Mouse (Mus musculus): Measurements from ENCODE around the gene Papola. TPM values are rescaled to one million over a fixed set of nuclear protein-coding genes. Genes with fewer than 3 reads are reported as not detected.
A peak's percentile ranks its signal among the peaks of the same experiment; 100 is the strongest.
"Not testable (repeated sequence)": the region's sequence is repeated elsewhere in the genome, so short reads cannot be mapped to it uniquely, and the experiment has no call there.

Gene Papola
- polyA plus RNA-seq, 1 experiment from 2014 or later, result 70.7 TPM

DNA sequence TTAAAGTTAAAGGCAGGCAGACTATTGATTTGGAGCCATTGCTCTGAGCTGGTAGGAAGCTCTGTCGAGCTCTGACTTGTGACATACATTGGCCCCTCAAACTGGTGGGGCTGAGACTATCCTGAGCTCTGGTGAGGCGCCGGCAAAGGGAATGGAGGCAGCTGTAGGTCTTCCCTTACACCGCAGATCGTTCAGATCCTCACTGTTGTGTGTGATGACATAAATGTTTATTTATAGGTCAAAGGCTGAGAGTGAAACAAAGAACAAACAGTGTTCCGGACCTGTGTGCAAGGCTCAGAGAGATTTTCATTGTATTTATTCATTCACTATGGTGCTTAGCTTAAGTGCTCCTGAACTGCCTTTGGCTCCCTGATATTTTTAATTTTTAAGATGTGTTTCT lies 50.4 kb downstream of the Papola start:
- Histone ChIP-seq H3K4me1 (ENCODE audit: insufficient read depth) (no peaks in the 10 kb centered on the region), H3K9me3 (ENCODE audit: low read length) (no peaks in the 10 kb centered on the region), H3K4me3 (ENCODE audit: low read depth, low read length) (no peak overlapping the region), H3K4me2 (ENCODE audit: low read depth, low read length) (peak overlapping the region; percentile 22; the same call in 1 of the 2 replicates), H3K36me3 (replicated peaks; ENCODE audit: insufficient read depth, low read length) (peaks cover 78% of the 10 kb centered on the region), H3K27me3 (ENCODE audit: insufficient read depth, low read length) (no peaks in the 10 kb centered on the region), H3K9ac (replicated peaks) (no peak overlapping the region), H3K27ac (ENCODE audit: low read depth) (peak overlapping the region; percentile 69)
- TF ChIP-seq CTCF (IDR thresholded peaks at IDR 0.05; ENCODE audit: low read depth), result no peak
- no peak for TF ChIP-seq EP300 (IDR thresholded peaks at IDR 0.05; ENCODE audit: low read depth)
- 61% methylated on average over 6 of the region's 6 CpGs for WGBS (ENCODE audit: insufficient replicate concordance)
- peak; percentile 91 for ATAC-seq
- DNase-seq, result no peak

DNA sequence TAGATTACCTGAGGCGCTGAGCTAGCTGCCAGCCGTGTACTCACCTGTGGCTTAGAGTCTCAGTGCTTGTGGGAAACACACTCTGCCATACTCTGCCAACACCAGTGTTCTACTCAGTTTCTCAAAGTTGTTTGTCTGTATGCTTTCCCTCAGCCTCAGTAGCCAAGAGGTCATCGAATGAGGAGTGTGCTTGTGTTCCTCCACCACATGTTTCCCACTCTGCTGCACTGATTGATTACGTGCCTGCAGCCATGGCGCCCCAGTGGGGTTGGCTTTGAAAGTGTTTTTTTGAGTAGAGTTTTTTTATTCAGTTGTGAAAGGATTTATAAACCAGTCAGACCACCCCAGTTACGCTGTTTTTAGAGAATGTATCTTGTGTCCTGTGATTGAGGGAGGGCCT lies 51.1 kb downstream of the Papola start:
- peaks cover 78% of the 10 kb centered on the region for H3K36me3 ChIP-seq (replicated peaks; ENCODE audit: insufficient read depth, low read length)
- H3K27ac ChIP-seq (ENCODE audit: low read depth), result peak overlapping the region; percentile 31; the same call in 1 of the 2 replicates
- H3K27me3 ChIP-seq (ENCODE audit: insufficient read depth, low read length), result no peaks in the 10 kb centered on the region
- H3K9me3 ChIP-seq (ENCODE audit: low read length), result no peaks in the 10 kb centered on the region
- DNase-seq (no peak), ATAC-seq (peak; percentile 12; the same call in 1 of the 2 replicates)
- no peaks in the 10 kb centered on the region for H3K4me1 ChIP-seq (ENCODE audit: insufficient read depth)
- no peak overlapping the region for H3K4me3 ChIP-seq (ENCODE audit: low read depth, low read length)
- 84% methylated on average over 6 of the region's 6 CpGs for WGBS (ENCODE audit: insufficient replicate concordance)
- H3K9ac ChIP-seq (replicated peaks), result no peak overlapping the region
- no peak overlapping the region for H3K4me2 ChIP-seq (ENCODE audit: low read depth, low read length)
- no peak for TF ChIP-seq CTCF (IDR thresholded peaks at IDR 0.05; ENCODE audit: low read depth)
- TF ChIP-seq EP300 (IDR thresholded peaks at IDR 0.05; ENCODE audit: low read depth), result no peak

DNA sequence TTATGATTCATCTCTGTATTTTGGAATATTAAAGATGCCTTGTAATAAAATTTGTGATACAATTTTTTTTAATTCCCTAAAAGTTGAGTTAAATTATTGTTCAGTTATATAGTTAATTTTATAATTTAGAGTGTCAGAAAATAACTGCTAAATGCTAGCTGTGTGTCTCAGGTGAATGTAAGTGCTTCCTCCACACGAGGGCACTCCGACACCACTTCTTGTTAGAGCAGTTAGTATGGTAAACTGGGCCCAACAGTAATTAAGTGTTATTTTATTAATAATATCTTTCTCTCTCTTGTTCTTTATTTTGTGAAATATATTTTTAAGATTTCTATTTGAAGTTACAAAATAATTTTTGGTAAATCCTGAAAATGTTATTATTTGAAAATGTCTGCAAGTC lies 51.7 kb downstream of the Papola start:
- TF ChIP-seq EP300 (IDR thresholded peaks at IDR 0.05; ENCODE audit: low read depth) (no peak), CTCF (IDR thresholded peaks at IDR 0.05; ENCODE audit: low read depth) (peak; percentile 52)
- no peak overlapping the region for H3K9ac ChIP-seq (replicated peaks)
- H3K4me3 ChIP-seq (ENCODE audit: low read depth, low read length), result no peak overlapping the region
- no peak for DNase-seq
- 86% methylated on average over 2 of the region's 2 CpGs for WGBS (ENCODE audit: insufficient replicate concordance)
- no peaks in the 10 kb centered on the region for H3K27me3 ChIP-seq (ENCODE audit: insufficient read depth, low read length)
- no peak for ATAC-seq
- H3K27ac ChIP-seq (ENCODE audit: low read depth), result no peak overlapping the region
- peaks cover 80% of the 10 kb centered on the region for H3K36me3 ChIP-seq (replicated peaks; ENCODE audit: insufficient read depth, low read length)
- H3K9me3 ChIP-seq (ENCODE audit: low read length), result no peaks in the 10 kb centered on the region
- H3K4me1 ChIP-seq (ENCODE audit: insufficient read depth), result no peaks in the 10 kb centered on the region
- H3K4me2 ChIP-seq (ENCODE audit: low read depth, low read length), result no peak overlapping the region

DNA sequence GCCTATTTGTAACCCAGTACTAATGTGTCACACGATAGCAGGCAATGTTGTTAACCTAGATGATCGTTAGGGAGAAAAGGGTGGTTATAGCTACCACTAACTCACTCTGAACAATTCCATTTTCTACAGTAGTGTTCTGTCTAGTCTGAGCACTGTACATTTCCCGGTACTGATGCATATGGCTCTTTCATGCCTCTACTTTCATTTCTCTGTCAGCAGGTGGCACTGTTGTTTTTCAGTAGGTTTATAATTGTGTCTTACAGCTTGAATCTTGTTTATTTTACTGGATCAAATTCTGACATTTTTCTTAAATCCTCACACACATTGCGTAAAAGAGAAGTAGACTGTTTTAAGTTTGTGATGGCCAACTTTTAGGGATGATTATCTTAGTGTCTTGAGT lies 54.6 kb downstream of the Papola start:
- H3K36me3 ChIP-seq (replicated peaks; ENCODE audit: insufficient read depth, low read length), result peaks cover 58% of the 10 kb centered on the region
- TF ChIP-seq EP300 (IDR thresholded peaks at IDR 0.05; ENCODE audit: low read depth), result no peak
- TF ChIP-seq CTCF (IDR thresholded peaks at IDR 0.05; ENCODE audit: low read depth), result peak; percentile 58
- no peak for DNase-seq
- no peak overlapping the region for H3K4me2 ChIP-seq (ENCODE audit: low read depth, low read length)
- no peaks in the 10 kb centered on the region for H3K27me3 ChIP-seq (ENCODE audit: insufficient read depth, low read length)
- no peak overlapping the region for H3K27ac ChIP-seq (ENCODE audit: low read depth)
- no peak overlapping the region for H3K4me3 ChIP-seq (ENCODE audit: low read depth, low read length)
- no peaks in the 10 kb centered on the region for H3K4me1 ChIP-seq (ENCODE audit: insufficient read depth)
- ATAC-seq, result no peak
- no peak overlapping the region for H3K9ac ChIP-seq (replicated peaks)
- WGBS (ENCODE audit: insufficient replicate concordance), result 78% methylated on average over 4 of the region's 4 CpGs
- no peaks in the 10 kb centered on the region for H3K9me3 ChIP-seq (ENCODE audit: low read length)

DNA sequence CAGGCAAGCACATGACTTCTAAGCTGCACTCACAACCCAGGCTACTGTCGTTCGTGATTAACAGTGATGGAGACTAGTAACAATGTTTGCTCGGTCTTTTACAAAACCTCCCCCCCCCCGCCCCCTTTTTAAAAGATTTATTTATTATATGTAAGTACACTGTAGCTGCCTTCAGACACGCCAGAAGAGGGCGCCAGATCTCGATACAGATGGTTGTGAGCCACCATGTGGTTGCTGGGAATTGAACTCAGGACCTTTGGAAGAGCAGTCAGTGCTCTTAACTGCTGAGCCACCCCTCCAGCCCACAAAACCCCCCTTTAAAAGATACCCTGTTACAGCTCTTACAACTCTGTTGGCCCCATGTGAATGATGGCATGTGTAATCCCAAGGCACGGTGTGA lies 56.1 kb downstream of the Papola start:
- not testable (repeated sequence) for H3K27ac ChIP-seq (ENCODE audit: low read depth); H3K9ac ChIP-seq (replicated peaks); H3K4me3 ChIP-seq (ENCODE audit: low read depth, low read length); H3K9me3 ChIP-seq (ENCODE audit: low read length); H3K27me3 ChIP-seq (ENCODE audit: insufficient read depth, low read length); DNase-seq; ATAC-seq; H3K4me1 ChIP-seq (ENCODE audit: insufficient read depth); H3K4me2 ChIP-seq (ENCODE audit: low read depth, low read length)
- peaks cover 49% of the 10 kb centered on the region for H3K36me3 ChIP-seq (replicated peaks; ENCODE audit: insufficient read depth, low read length)
- TF ChIP-seq CTCF (IDR thresholded peaks at IDR 0.05; ENCODE audit: low read depth), result peak; percentile 35
- WGBS (ENCODE audit: insufficient replicate concordance), result 89% methylated on average over 8 of the region's 8 CpGs

DNA sequence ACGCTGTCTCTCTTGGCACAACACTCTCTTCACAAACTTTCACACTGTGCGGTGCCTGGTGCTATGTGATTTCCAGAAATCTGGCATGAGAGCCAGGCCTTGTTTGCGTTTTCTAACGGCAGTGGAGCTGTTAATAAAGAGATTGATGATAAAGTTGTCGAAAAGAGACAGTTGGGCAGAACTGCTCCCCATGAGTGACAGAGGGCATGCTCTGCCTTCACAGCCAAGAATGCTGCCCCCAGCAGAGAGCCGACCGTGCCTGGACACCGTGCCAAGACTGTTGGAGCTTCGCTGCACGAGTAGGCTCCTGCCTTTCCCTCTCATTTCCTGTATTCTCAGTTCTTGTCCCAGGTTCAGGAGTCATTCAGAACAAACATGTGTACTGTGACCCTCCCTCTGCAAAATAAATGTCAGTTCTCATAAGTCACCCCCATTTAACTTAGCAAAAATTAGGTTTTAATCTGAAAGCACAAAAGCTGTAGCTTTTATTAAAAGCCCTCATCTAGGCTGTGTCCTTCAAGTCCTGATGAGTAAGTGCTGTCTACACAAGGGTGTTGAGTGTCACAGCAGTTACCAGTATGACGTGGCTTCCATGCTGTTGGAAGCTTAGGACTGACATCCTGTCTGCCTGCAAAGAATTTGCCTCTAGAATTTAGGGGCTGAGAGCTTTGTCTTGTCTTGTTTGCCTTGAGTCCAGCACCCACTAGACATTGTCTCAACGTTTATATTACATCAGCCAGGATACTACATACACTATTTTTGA lies 58.9 kb downstream of the Papola start:
- Histone ChIP-seq H3K9ac (replicated peaks) (no peak overlapping the region), H3K9me3 (ENCODE audit: low read length) (no peaks in the 10 kb centered on the region), H3K4me3 (ENCODE audit: low read depth, low read length) (no peak overlapping the region), H3K4me2 (ENCODE audit: low read depth, low read length) (no peak overlapping the region), H3K27me3 (ENCODE audit: insufficient read depth, low read length) (no peaks in the 10 kb centered on the region), H3K27ac (ENCODE audit: low read depth) (no peak overlapping the region), H3K36me3 (replicated peaks; ENCODE audit: insufficient read depth, low read length) (peaks cover 29% of the 10 kb centered on the region), H3K4me1 (ENCODE audit: insufficient read depth) (no peaks in the 10 kb centered on the region)
- 75% methylated on average over 12 of the region's 12 CpGs for WGBS (ENCODE audit: insufficient replicate concordance)
- DNase-seq (no peak), ATAC-seq (no peak)
- TF ChIP-seq CTCF (IDR thresholded peaks at IDR 0.05; ENCODE audit: low read depth) (no peak), EP300 (IDR thresholded peaks at IDR 0.05; ENCODE audit: low read depth) (no peak)
